Mouse (Mus musculus) intestine, postnatal 0 days (tissue): ENCODE measurements at regions not wholly inside any gene's neighbourhood (a gene's known extent, or its start where the extent isn't known, plus 50 kb on each side); places are given as distances from the start of the nearest gene placed in this dataset.

ENCODE experiments used
- ATAC-seq: fragments of 200-750 bp; cut with Nextera tagmentation; 2 replicates; pipeline ENCODE4 v1.8.0; 2017; ENCODE audit warnings: mild to moderate bottlenecking, moderate TSS enrichment, moderate library complexity
- H3K27ac ChIP-seq: fragments of 300-500 bp; sonication (generic); 2 replicates; pipeline ENCODE4 v1.5.1; 2014; ENCODE audit warnings: mild to moderate bottlenecking, low read depth, low read length, moderate library complexity
- H3K27me3 ChIP-seq: fragments of 300-500 bp; sonication (generic); replicated peaks from 2 replicates; pipeline ENCODE4 v1.6.1; 2014; ENCODE audit warnings: low read length, mixed read lengths; ENCODE audit not compliant: control insufficient read depth, insufficient read depth
- H3K36me3 ChIP-seq: fragments of 300-500 bp; sonication (generic); 2 replicates; pipeline ENCODE4 v1.6.1; 2014; ENCODE audit warnings: mild to moderate bottlenecking, moderate library complexity; ENCODE audit not compliant: control insufficient read depth, insufficient read depth
- H3K4me1 ChIP-seq: fragments of 300-500 bp; sonication (generic); replicated peaks from 2 replicates; pipeline ENCODE4 v1.6.1; 2014; ENCODE audit warnings: antibody characterized with exemption, low read length, mixed read lengths; ENCODE audit not compliant: control insufficient read depth, insufficient read depth
- H3K4me2 ChIP-seq: fragments of 300-500 bp; sonication (generic); replicated peaks from 2 replicates; pipeline ENCODE4 v1.6.1; 2014; ENCODE audit warnings: low read depth, mild to moderate bottlenecking, moderate library complexity
- H3K4me3 ChIP-seq: fragments of 300-500 bp; sonication (generic); 2 replicates; pipeline ENCODE4 v1.5.1; 2014; ENCODE audit warnings: low read depth, low read length
- H3K9ac ChIP-seq: fragments of 300-500 bp; sonication (generic); 2 replicates; pipeline ENCODE4 v1.6.1; 2014; ENCODE audit warnings: mild to moderate bottlenecking, low read depth, low read length
- H3K9me3 ChIP-seq: fragments of 300-500 bp; sonication (generic); 2 replicates; pipeline ENCODE4 v1.6.1; 2016; ENCODE audit warnings: mixed run types; ENCODE audit not compliant: control insufficient read depth
- CTCF ChIP-seq: sonication (generic); IDR thresholded peaks from 2 replicates; pipeline ENCODE4 v1.5.1; 2016; ENCODE audit warnings: low read depth, mild to moderate bottlenecking, control low read depth, antibody characterized with exemption, moderate library complexity
- whole genome bisulfite sequencing: fragments of 180-500 bp; shearing (Covaris S2); extraction: QIAGEN DNeasy Blood & Tissue Kit; methylation state at CpG from one replicate; pipeline ENCODE4 v1.1.7; 2014; 5-methylcytosine and 5-hydroxymethylcytosine counted together
- microRNA counts: library from miRNA; unstranded; fragments of <30 nt; microRNA quantifications from one replicate; lab custom pipeline; 2016
- microRNA-seq: library from miRNA; unstranded; fragments of <30 nt; microRNA quantifications from one replicate; pipeline ENCODE4, GENCODE M21; 2016

GRCm38 (mm10) chr15:68341056-68341455 lies 1840.3 kb upstream of the Lrrc6 start:
- no peaks in the 10 kb centered on the region for H3K27me3 ChIP-seq
- no peaks in the 10 kb centered on the region for H3K9me3 ChIP-seq
- H3K36me3 ChIP-seq: 0 out of 2 replicates have a peak, but pooled peaks cover 8% of the 10 kb centered on the region
- H3K4me3 ChIP-seq: no peak overlapping the region
- H3K27ac ChIP-seq: no peak overlapping the region
- no peak for ATAC-seq
- no peak overlapping the region for H3K9ac ChIP-seq
- 47% methylated on average over 5 of the region's 5 CpGs for WGBS
- H3K4me2 ChIP-seq: no peak overlapping the region
- H3K4me1 ChIP-seq: 0 out of 2 replicates have a peak, but pooled peaks cover under 1% of the 10 kb centered on the region
- no peak for TF ChIP-seq CTCF

GRCm38 (mm10) chr15:68337264-68337663 lies 1836.6 kb upstream of the Lrrc6 start:
- H3K27ac ChIP-seq: no peak overlapping the region
- H3K4me2 ChIP-seq: no peak overlapping the region
- no peak overlapping the region for H3K4me3 ChIP-seq
- no peaks in the 10 kb centered on the region for H3K27me3 ChIP-seq
- 65% methylated on average over 2 of the region's 2 CpGs for WGBS
- H3K9me3 ChIP-seq: no peaks in the 10 kb centered on the region
- no peaks in the 10 kb centered on the region for H3K4me1 ChIP-seq
- no peak overlapping the region for H3K9ac ChIP-seq
- 0 out of 2 replicates have a peak, but pooled peaks cover 8% of the 10 kb centered on the region for H3K36me3 ChIP-seq
- no peak for TF ChIP-seq CTCF
- no peak for ATAC-seq

- H3K4me3 ChIP-seq: no peak overlapping the region
- H3K9me3 ChIP-seq: no peaks in the 10 kb centered on the region
- no peaks in the 10 kb centered on the region for H3K4me1 ChIP-seq
- no peak overlapping the region for H3K27ac ChIP-seq
- no peak overlapping the region for H3K9ac ChIP-seq
- TF ChIP-seq CTCF: no peak
- no peak for ATAC-seq
- H3K4me2 ChIP-seq: no peak overlapping the region
- H3K36me3 ChIP-seq: 0 out of 2 replicates have a peak, but pooled peaks cover 4% of the 10 kb centered on the region
- no peaks in the 10 kb centered on the region for H3K27me3 ChIP-seq
Observed at GRCm38 (mm10) chr15:68335837-68336236, 1835.1 kb upstream of the Lrrc6 start.

GRCm38 (mm10) chr15:68316116-68316515 lies 1815.4 kb upstream of the Lrrc6 start:
- no peak for ATAC-seq
- H3K4me3 ChIP-seq: no peak overlapping the region
- H3K36me3 ChIP-seq: no peaks in the 10 kb centered on the region
- no peak for TF ChIP-seq CTCF
- no peaks in the 10 kb centered on the region for H3K27me3 ChIP-seq
- H3K9ac ChIP-seq: no peak overlapping the region
- no peaks in the 10 kb centered on the region for H3K4me1 ChIP-seq
- no peak overlapping the region for H3K4me2 ChIP-seq
- no peaks in the 10 kb centered on the region for H3K9me3 ChIP-seq
- H3K27ac ChIP-seq: no peak overlapping the region
- WGBS: 84% methylated on average over 1 of the region's 1 CpGs

MicroRNAs encoded in the stretch of these regions (microRNA counts, 519-probe panel; counts per million panel counts)
- 5,280 counts per million, percentile 87 among the panel's probes with 10 or more counts for microRNA mmu-miR-30b (lab: Ali Mortazavi, UCI)
- microRNA mmu-miR-30d (lab: Ali Mortazavi, UCI): 4,591 counts per million, percentile 74 among the panel's probes with 10 or more counts

Small RNAs in the stretch of these regions (microRNA-seq; reads per million reads assigned to microRNA genes)
- 646 reads per million, percentile 71 among the genes with 10 or more reads in this experiment for gene Mir30b
- gene Mir30d: 6,029 reads per million, percentile 91 among the genes with 10 or more reads in this experiment
